Mouse (Mus musculus): ENCODE measurements around the gene Rnpep. TPM values are rescaled to one million over a fixed set of nuclear protein-coding genes. Genes with fewer than 3 reads are reported as not detected.
"Not testable (repeated sequence)": the region's sequence is repeated elsewhere in the genome, so short reads cannot be mapped to it uniquely, and the experiment has no call there.

Gene Rnpep
- polyA plus RNA-seq, 1 experiment, result 23.2 TPM

DNA sequence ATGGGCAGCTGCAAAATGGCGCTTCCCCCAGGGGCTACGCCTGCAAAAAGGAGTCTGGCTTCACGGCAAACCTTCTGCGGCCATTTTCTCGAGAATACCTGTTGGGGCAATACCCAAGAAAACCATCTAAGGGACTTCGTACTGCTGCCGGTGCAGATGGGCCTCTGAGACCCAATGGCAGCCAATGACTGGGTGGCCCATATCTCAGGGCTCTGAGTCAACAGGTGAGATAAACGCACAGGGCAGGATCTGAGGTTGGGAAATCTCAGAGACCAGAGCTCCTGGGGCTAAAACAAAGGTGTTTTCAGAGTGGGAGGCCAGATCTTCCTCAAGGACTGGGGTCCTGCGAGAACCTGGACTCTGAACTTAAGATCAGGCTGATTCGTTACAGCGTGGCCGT is 49.1 kb downstream of the Rnpep start:
- Histone ChIP-seq H3K4me3 (no peak overlapping the region), H3K4me2 (ENCODE audit: low read depth) (no peak overlapping the region), H3K79me2 (ENCODE audit: control insufficient read depth, insufficient read depth) (no peaks in the 10 kb centered on the region), H3ac (ENCODE audit: control insufficient read depth, insufficient read length) (no peak overlapping the region), H3K27me3 (ENCODE audit: control insufficient read depth, insufficient read depth, insufficient read length) (no peaks in the 10 kb centered on the region), H3K36me3 (ENCODE audit: control insufficient read depth, insufficient read depth) (no peaks in the 10 kb centered on the region)
- TF ChIP-seq POLR2AphosphoS2 (IDR thresholded peaks at IDR 0.05; ENCODE audit: insufficient read length, low read depth), result no peak
- no peak for TF ChIP-seq MAX (IDR thresholded peaks at IDR 0.05; ENCODE audit: low read depth)
- no peak for TF ChIP-seq TCF3 (IDR thresholded peaks at IDR 0.05; ENCODE audit: insufficient read length, low read depth)
- TF ChIP-seq MYOG (IDR thresholded peaks at IDR 0.05; ENCODE audit: control insufficient read depth in 1 of 3, insufficient read depth in 1 of 3, insufficient read length in 2 of 3, low read depth in 2 of 3), result no peak
- no peak for TF ChIP-seq E2F4 (IDR thresholded peaks at IDR 0.05; ENCODE audit: insufficient read depth)
- TF ChIP-seq POLR2A (IDR thresholded peaks at IDR 0.05; ENCODE audit: insufficient read length, low read depth), result no peak
- no peak for TF ChIP-seq MYOD1 (IDR thresholded peaks at IDR 0.05; ENCODE audit: control insufficient read depth in 1 of 3, insufficient read length in 2 of 3, low read depth in 2 of 3)
- TF ChIP-seq SRF (IDR thresholded peaks at IDR 0.05; ENCODE audit: control insufficient read depth, insufficient read length, low read depth), result no peak
- no peak for TF ChIP-seq USF1 (IDR thresholded peaks at IDR 0.05; ENCODE audit: low read depth)
- no peak for TF ChIP-seq REST (IDR thresholded peaks at IDR 0.05; ENCODE audit: insufficient read depth, insufficient read length)
- TF ChIP-seq CEBPB (IDR thresholded peaks at IDR 0.05; ENCODE audit: insufficient read depth, poor library complexity, severe bottlenecking), result no peak
- TF ChIP-seq TCF12 (IDR thresholded peaks at IDR 0.05; ENCODE audit: insufficient read depth, poor library complexity, severe bottlenecking), result no peak

DNA sequence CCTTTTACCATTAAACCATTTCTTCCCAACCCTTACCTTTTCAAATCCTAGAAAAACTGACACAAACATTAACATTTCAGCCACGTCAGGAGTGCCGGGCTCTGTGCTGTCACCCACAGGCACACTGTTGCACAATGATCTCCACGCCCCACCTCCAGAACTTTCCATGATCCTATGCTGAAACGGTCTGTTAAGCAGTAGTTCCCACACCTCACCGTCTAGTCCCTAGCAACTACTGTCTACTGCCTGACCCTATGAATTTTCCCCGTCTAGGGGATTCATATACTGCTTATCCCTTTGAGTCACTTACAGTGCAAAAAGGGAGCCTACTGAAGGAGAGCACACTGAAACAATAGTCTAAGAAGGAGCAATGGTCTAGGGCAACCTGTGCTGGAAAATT is 49.9 kb downstream of the Rnpep start:
- H3ac ChIP-seq (ENCODE audit: control insufficient read depth, insufficient read length), result no peak overlapping the region
- H3K27me3 ChIP-seq (ENCODE audit: control insufficient read depth, insufficient read depth, insufficient read length), result no peaks in the 10 kb centered on the region
- H3K4me2 ChIP-seq (ENCODE audit: low read depth), result no peak overlapping the region
- TF ChIP-seq POLR2A (IDR thresholded peaks at IDR 0.05; ENCODE audit: insufficient read length, low read depth), result no peak
- no peak for TF ChIP-seq USF1 (IDR thresholded peaks at IDR 0.05; ENCODE audit: low read depth)
- TF ChIP-seq MYOD1 (IDR thresholded peaks at IDR 0.05; ENCODE audit: control insufficient read depth in 1 of 3, insufficient read length in 2 of 3, low read depth in 2 of 3), result no peak
- TF ChIP-seq TCF3 (IDR thresholded peaks at IDR 0.05; ENCODE audit: insufficient read length, low read depth), result no peak
- TF ChIP-seq REST (IDR thresholded peaks at IDR 0.05; ENCODE audit: insufficient read depth, insufficient read length), result no peak
- H3K79me2 ChIP-seq (ENCODE audit: control insufficient read depth, insufficient read depth), result no peaks in the 10 kb centered on the region
- H3K4me3 ChIP-seq, result no peak overlapping the region
- no peaks in the 10 kb centered on the region for H3K36me3 ChIP-seq (ENCODE audit: control insufficient read depth, insufficient read depth)

DNA sequence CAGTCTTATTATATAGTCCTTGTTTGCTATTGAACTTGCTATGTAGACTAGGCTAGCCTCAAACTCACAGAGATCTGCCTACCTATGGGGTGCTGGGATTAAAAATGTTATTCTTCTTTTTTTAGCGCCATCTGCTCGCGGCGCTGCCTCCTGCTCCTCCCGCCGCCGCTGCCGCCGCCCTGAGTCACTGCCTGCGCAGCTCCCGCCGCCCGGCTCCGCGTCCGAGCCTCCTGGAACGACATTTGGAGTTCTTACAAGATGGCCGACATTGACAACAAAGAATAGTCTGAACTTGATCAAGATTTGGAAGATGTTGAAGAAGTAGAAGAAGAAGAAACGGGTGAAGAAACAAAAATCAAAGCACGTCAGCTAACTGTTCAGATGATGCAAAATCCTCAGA is 52.0 kb downstream of the Rnpep start:
- H3K36me3 ChIP-seq (ENCODE audit: control insufficient read depth, insufficient read depth); H3K4me3 ChIP-seq; H3ac ChIP-seq (ENCODE audit: control insufficient read depth, insufficient read length); H3K27me3 ChIP-seq (ENCODE audit: control insufficient read depth, insufficient read depth, insufficient read length); H3K4me2 ChIP-seq (ENCODE audit: low read depth); H3K79me2 ChIP-seq (ENCODE audit: control insufficient read depth, insufficient read depth): not testable (repeated sequence)

DNA sequence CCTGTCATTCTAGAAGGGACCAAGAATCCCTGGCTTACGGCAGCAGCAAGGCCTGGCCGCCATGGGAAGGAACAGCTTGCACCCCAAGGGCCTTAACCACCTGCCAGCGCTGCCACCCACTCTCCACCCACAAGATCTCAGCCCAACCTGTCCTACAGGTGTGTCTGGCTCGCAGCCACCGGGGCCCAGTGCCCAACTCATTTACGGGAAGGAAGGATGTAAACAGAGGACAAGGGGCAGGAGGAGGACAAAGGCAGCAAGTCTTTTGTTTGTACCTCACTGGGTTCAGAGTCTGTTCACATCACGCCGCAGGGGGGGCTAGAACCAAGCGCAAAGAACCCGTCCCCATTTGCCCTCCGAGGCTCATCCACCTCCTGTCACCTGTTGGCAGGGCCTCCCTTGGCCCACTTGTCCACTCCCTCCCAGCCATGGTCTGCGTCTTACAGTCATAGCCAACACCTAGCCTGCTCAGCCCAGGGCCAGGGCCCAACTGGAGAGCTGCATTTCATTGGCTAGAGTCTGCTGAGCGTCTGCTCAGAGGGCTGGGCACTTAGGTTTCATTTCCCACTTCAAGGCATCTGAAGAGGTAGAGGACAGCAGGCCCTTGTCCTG is 56.4 kb downstream of the Rnpep start:
- Histone ChIP-seq H3K36me3 (ENCODE audit: control insufficient read depth, insufficient read depth) (no peaks in the 10 kb centered on the region), H3ac (ENCODE audit: control insufficient read depth, insufficient read length) (no peak overlapping the region), H3K79me2 (ENCODE audit: control insufficient read depth, insufficient read depth) (no peaks in the 10 kb centered on the region), H3K4me2 (ENCODE audit: low read depth) (no peak overlapping the region), H3K4me3 (no peak overlapping the region), H3K27me3 (ENCODE audit: control insufficient read depth, insufficient read depth, insufficient read length) (no peaks in the 10 kb centered on the region)
- TF ChIP-seq CEBPB (IDR thresholded peaks at IDR 0.05; ENCODE audit: insufficient read depth, poor library complexity, severe bottlenecking) (no peak), SRF (IDR thresholded peaks at IDR 0.05; ENCODE audit: control insufficient read depth, insufficient read length, low read depth) (no peak), MYOG (IDR thresholded peaks at IDR 0.05; ENCODE audit: control insufficient read depth in 1 of 3, insufficient read depth in 1 of 3, insufficient read length in 2 of 3, low read depth in 2 of 3) (no peak), POLR2AphosphoS2 (IDR thresholded peaks at IDR 0.05; ENCODE audit: insufficient read length, low read depth) (no peak), TCF12 (IDR thresholded peaks at IDR 0.05; ENCODE audit: insufficient read depth, poor library complexity, severe bottlenecking) (no peak), POLR2A (IDR thresholded peaks at IDR 0.05; ENCODE audit: insufficient read length, low read depth) (no peak), E2F4 (IDR thresholded peaks at IDR 0.05; ENCODE audit: insufficient read depth) (no peak), USF1 (IDR thresholded peaks at IDR 0.05; ENCODE audit: low read depth) (no peak), MYOD1 (IDR thresholded peaks at IDR 0.05; ENCODE audit: control insufficient read depth in 1 of 3, insufficient read length in 2 of 3, low read depth in 2 of 3) (no peak), MAX (IDR thresholded peaks at IDR 0.05; ENCODE audit: low read depth) (no peak), REST (IDR thresholded peaks at IDR 0.05; ENCODE audit: insufficient read depth, insufficient read length) (no peak), TCF3 (IDR thresholded peaks at IDR 0.05; ENCODE audit: insufficient read length, low read depth) (no peak)

DNA sequence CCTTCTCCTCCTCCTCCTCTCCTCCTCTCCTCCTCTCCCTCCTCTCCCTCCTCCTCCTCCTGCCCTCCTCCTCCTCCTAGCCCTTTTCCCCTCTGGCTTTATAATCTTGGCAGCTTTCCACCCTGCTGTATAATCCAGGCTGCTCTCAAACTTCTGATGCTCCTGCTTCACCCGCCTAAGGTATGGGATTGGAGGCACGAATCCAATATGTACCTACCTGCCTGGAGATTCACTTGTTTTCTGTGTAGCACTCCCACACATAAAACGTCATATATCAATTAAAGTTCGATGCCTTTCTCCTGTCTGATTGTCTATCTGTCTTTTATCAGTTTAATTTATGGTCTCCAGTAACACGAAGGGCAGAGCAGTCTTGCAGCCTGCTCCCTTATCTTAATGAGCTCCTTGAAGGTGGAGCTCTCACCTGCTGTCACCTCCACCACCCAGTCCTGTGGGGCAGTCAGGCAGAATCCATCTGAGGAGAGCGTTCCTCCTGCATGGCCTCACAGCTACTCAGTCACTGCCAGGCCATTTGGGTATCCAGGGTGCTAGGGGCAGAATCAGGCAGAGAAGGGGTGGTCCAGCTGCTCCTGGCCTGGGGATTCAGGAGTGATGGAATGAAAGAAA is 58.8 kb downstream of the Rnpep start:
- TF ChIP-seq MAX (IDR thresholded peaks at IDR 0.05; ENCODE audit: low read depth), result no peak
- TF ChIP-seq TCF3 (IDR thresholded peaks at IDR 0.05; ENCODE audit: insufficient read length, low read depth), result no peak
- no peak for TF ChIP-seq MYOG (IDR thresholded peaks at IDR 0.05; ENCODE audit: control insufficient read depth in 1 of 3, insufficient read depth in 1 of 3, insufficient read length in 2 of 3, low read depth in 2 of 3)
- TF ChIP-seq SRF (IDR thresholded peaks at IDR 0.05; ENCODE audit: control insufficient read depth, insufficient read length, low read depth), result no peak
- TF ChIP-seq REST (IDR thresholded peaks at IDR 0.05; ENCODE audit: insufficient read depth, insufficient read length), result no peak
- TF ChIP-seq E2F4 (IDR thresholded peaks at IDR 0.05; ENCODE audit: insufficient read depth), result no peak
- TF ChIP-seq USF1 (IDR thresholded peaks at IDR 0.05; ENCODE audit: low read depth), result no peak
- no peak for TF ChIP-seq POLR2A (IDR thresholded peaks at IDR 0.05; ENCODE audit: insufficient read length, low read depth)
- no peak for TF ChIP-seq CEBPB (IDR thresholded peaks at IDR 0.05; ENCODE audit: insufficient read depth, poor library complexity, severe bottlenecking)
- TF ChIP-seq MYOD1 (IDR thresholded peaks at IDR 0.05; ENCODE audit: control insufficient read depth in 1 of 3, insufficient read length in 2 of 3, low read depth in 2 of 3), result no peak
- no peak for TF ChIP-seq POLR2AphosphoS2 (IDR thresholded peaks at IDR 0.05; ENCODE audit: insufficient read length, low read depth)
- TF ChIP-seq TCF12 (IDR thresholded peaks at IDR 0.05; ENCODE audit: insufficient read depth, poor library complexity, severe bottlenecking), result no peak
- Histone ChIP-seq H3K27me3 (ENCODE audit: control insufficient read depth, insufficient read depth, insufficient read length) (no peaks in the 10 kb centered on the region), H3K4me2 (ENCODE audit: low read depth) (no peak overlapping the region), H3K36me3 (ENCODE audit: control insufficient read depth, insufficient read depth) (no peaks in the 10 kb centered on the region), H3K4me3 (no peak overlapping the region), H3K79me2 (ENCODE audit: control insufficient read depth, insufficient read depth) (no peaks in the 10 kb centered on the region), H3ac (ENCODE audit: control insufficient read depth, insufficient read length) (no peak overlapping the region)
